Comparison of ENCODE assay signal across 12 mouse cellular contexts in genomic region chr1:177705204-177705603, GRCm38 (mm10). TPM values are rescaled to one million over a fixed set of nuclear protein-coding genes. Genes with fewer than 3 reads are reported as not detected.
DNase-seq lines count a peak whose midpoint lies in the region; ATAC-seq lines count a peak whose summit lies in the region.
"Had no signal": no experiment of that assay in that cellular context is flagged by ENCODE, and none has a peak within 500 bp of the region (broad histone marks: within the 10 kb centered on the region; RNA-seq: fewer than 3 reads in every experiment).

No protein-coding gene starts in this region.

- H3K4me3 ChIP-seq in limb, embryonic 10.5 days = no peak overlapping the region
- H3K4me3 ChIP-seq: embryonic facial prominence, embryonic 12.5 days; intestine, embryonic 15.5 days had no signal

- peak; percentile 50 for ATAC-seq in CD4-positive, CD25-positive, alpha-beta regulatory T cell, adult 4 months
- no peak for ATAC-seq in erythroblast, adult 5-6 weeks (replicated peaks; ENCODE audit: low FRiP score, poor library complexity, severe bottlenecking)
- ATAC-seq: intestine, embryonic 15.5 days had no signal

- H3K27ac ChIP-seq in limb, embryonic 10.5 days = no peak overlapping the region
- H3K27ac ChIP-seq: embryonic facial prominence, embryonic 12.5 days; intestine, embryonic 15.5 days had no signal

- DNase-seq in kidney, adult 9 months = peak; percentile 20
- no peak for DNase-seq in kidney, adult 8-10 months
- peak; percentile 73 for DNase-seq in 3T3-L1 (ENCODE audit: low read depth, low spot score)
- peak; percentile 39 for DNase-seq in embryo, embryonic 10.5 days (ENCODE audit: low spot score)
- no peak for DNase-seq in limb, embryonic 10.5 days (ENCODE audit: low spot score)
- DNase-seq in adrenal gland, postnatal 4 days (ENCODE audit: low spot score in 2 of 2) = no peak

- H3K27me3 ChIP-seq in limb, embryonic 10.5 days (ENCODE audit: low read depth, poor library complexity, severe bottlenecking) = no peaks in the 10 kb centered on the region
- H3K27me3 ChIP-seq: embryonic facial prominence, embryonic 12.5 days; intestine, embryonic 15.5 days had no signal

- peaks cover 11% of the 10 kb centered on the region for H3K4me1 ChIP-seq in limb, embryonic 10.5 days
- H3K4me1 ChIP-seq: intestine, embryonic 15.5 days had no signal

- no peaks in the 10 kb centered on the region for H3K9me3 ChIP-seq in limb, embryonic 10.5 days (replicated peaks)
- H3K9me3 ChIP-seq: intestine, embryonic 15.5 days had no signal

- 53% methylated on average over 2 of the region's 2 CpGs for WGBS in limb, embryonic 10.5 days

- no peaks in the 10 kb centered on the region for H3K36me3 ChIP-seq in limb, embryonic 10.5 days
- H3K36me3 ChIP-seq: embryonic facial prominence, embryonic 12.5 days; intestine, embryonic 15.5 days had no signal

RNA-seq across cellular contexts. Expression of gene 1700016C15Rik, which starts 24.4 kb away (rescaled TPM):
- polyA plus RNA-seq in CD4-positive, CD25-positive, alpha-beta regulatory T cell, adult 4 months (2017; shearing (Covaris generic)) = not detected
- not detected in 2 replicates for total RNA-seq in erythroblast, adult 5-6 weeks (2015; ENCODE audit: low replicate concordance)
- total RNA-seq in erythroblast, adult 5-6 weeks (2017; ENCODE audit: low replicate concordance) = not detected in 2 replicates
- polyA plus RNA-seq in limb, embryonic 10.5 days (2016; fragmentation: Nextera tagmentation; extraction: Ambion mirVana) = not detected in 2 replicates
- not detected for total RNA-seq in adrenal gland, postnatal 4 days (2021)
- polyA plus RNA-seq: embryonic facial prominence, embryonic 12.5 days; heart, embryonic 14.5 days; neural tube, embryonic 11.5 days had no signal

Comparison
In these comparisons a context has a peak if more than half of its experiments do, and no peak if none do; other contexts are left out.
1. DNase-seq: peak in kidney, adult 9 months (single experiment), 3T3-L1 (single experiment) and embryo, embryonic 10.5 days (single experiment); none in kidney, adult 8-10 months (0 of 2), limb, embryonic 10.5 days (single experiment) and adrenal gland, postnatal 4 days (0 of 2).